Mouse (Mus musculus) kidney, embryonic 16.5 days (tissue): ENCODE measurements around the gene Faiml. TPM values are rescaled to one million over a fixed set of nuclear protein-coding genes. Genes with fewer than 3 reads are reported as not detected.

ENCODE experiments used
- ATAC-seq: fragments of 200-750 bp; cut with Nextera tagmentation; 2 replicates; pipeline ENCODE4 v1.8.0; 2017; ENCODE audit warnings: moderate TSS enrichment; ENCODE audit not compliant: low FRiP score, low TSS enrichment
- H3K27ac ChIP-seq: fragments of 300-500 bp; sonication (generic); 2 replicates; pipeline ENCODE4 v1.5.1; 2014; ENCODE audit warnings: low read length
- H3K27me3 ChIP-seq: fragments of 300-500 bp; sonication (generic); 2 replicates; pipeline ENCODE4 v1.6.1; 2014; ENCODE audit warnings: low read length, control low read depth, mixed read lengths; ENCODE audit not compliant: insufficient read depth
- H3K36me3 ChIP-seq: fragments of 300-500 bp; sonication (generic); 2 replicates; pipeline ENCODE4 v1.6.1; 2014; ENCODE audit warnings: low read length, control low read depth, mixed read lengths; ENCODE audit not compliant: insufficient read depth
- H3K4me1 ChIP-seq: fragments of 300-500 bp; sonication (generic); 2 replicates; pipeline ENCODE4 v1.6.1; 2014; ENCODE audit warnings: low read length, control low read depth, mixed read lengths; ENCODE audit not compliant: insufficient read depth
- H3K4me2 ChIP-seq: fragments of 300-500 bp; sonication (generic); replicated peaks from 2 replicates; pipeline ENCODE4 v1.6.1; 2014; ENCODE audit warnings: low read depth, low read length
- H3K4me3 ChIP-seq: fragments of 300-500 bp; sonication (generic); 2 replicates; pipeline ENCODE4 v1.5.1; 2014; ENCODE audit warnings: mild to moderate bottlenecking, low read length
- H3K9ac ChIP-seq: fragments of 300-500 bp; sonication (generic); replicated peaks from 2 replicates; pipeline ENCODE4 v1.6.1; 2014; ENCODE audit warnings: low read length
- H3K9me3 ChIP-seq: fragments of 300-500 bp; sonication (generic); 2 replicates; pipeline ENCODE4 v1.6.1; 2016; ENCODE audit warnings: low read length, control low read depth
- WGBS: fragments of 180-500 bp; shearing (Covaris S2); extraction: QIAGEN DNeasy Blood & Tissue Kit; methylation state at CpG from one replicate; pipeline ENCODE4 v1.1.7; 2014; 5-methylcytosine and 5-hydroxymethylcytosine counted together
- polyA plus RNA-seq: library from polyadenylated mRNA; unstranded; fragments of >200 nt; fragmentation: Nextera tagmentation; extraction: Ambion mirVana; gene quantifications from 2 replicates; pipeline ENCODE4 v1.2.1, GENCODE M21; 2015

Faiml gene
- polyA plus RNA-seq, 1 experiment from 2014 or later, result not detected

DNA sequence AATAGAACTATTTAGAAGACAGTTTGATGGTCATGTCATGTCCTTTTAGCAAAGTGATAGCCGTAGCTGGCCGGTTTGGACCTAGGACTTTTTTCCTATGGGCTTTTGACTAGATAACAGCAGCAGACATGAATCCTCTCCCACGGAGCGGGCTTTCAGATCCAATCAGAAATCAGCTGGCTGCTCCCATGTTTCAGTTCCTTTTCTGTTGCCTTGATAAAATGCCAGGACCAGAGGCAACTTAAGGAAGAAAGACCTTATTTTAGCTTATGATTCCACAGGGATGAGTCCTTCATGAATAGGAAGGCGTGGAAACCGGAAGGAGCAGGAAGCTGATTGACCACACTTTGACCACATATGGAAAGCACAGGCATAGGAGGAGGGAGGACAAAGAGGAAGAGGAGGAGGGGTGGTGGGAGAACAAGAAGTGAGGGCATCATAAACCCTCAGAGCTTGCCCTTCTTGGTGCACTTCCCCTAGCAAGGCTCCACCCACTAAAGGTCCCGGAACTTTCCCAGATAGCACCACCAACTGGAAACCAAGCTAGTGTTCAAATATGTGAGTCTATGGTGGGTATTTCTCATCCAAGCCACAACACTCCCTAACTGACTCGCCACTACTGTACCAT, 53.9 kb downstream of the Faiml start:
- no peaks in the 10 kb centered on the region for H3K36me3 ChIP-seq
- 78% methylated on average over 8 of the region's 8 CpGs for WGBS
- H3K4me1 ChIP-seq, result no peaks in the 10 kb centered on the region

GRCm38 (mm10) chr9:99182121-99182520, 54.9 kb downstream of the Faiml start:
- H3K4me2 ChIP-seq, result no peak overlapping the region
- no peak overlapping the region for H3K4me3 ChIP-seq
- no peaks in the 10 kb centered on the region for H3K36me3 ChIP-seq
- no peak overlapping the region for H3K9ac ChIP-seq
- no peak for ATAC-seq
- H3K4me1 ChIP-seq, result no peaks in the 10 kb centered on the region
- no peaks in the 10 kb centered on the region for H3K27me3 ChIP-seq
- no peaks in the 10 kb centered on the region for H3K9me3 ChIP-seq
- H3K27ac ChIP-seq, result no peak overlapping the region
- 86% methylated on average over 7 of the region's 7 CpGs for WGBS

More for the DNA sequence above, 53.9 kb downstream of the Faiml start:
- Histone ChIP-seq H3K4me2 (no peak overlapping the region), H3K9ac (no peak overlapping the region), H3K4me3 (no peak overlapping the region), H3K9me3 (no peaks in the 10 kb centered on the region), H3K27ac (no peak overlapping the region), H3K27me3 (no peaks in the 10 kb centered on the region)
- no peak for ATAC-seq

GRCm38 (mm10) chr9:99180272-99180671, 56.8 kb downstream of the Faiml start:
- WGBS, result 68% methylated on average over 8 of the region's 8 CpGs
- ATAC-seq, result no peak
- no peak overlapping the region for H3K27ac ChIP-seq
- H3K36me3 ChIP-seq, result no peaks in the 10 kb centered on the region
- H3K4me1 ChIP-seq, result no peaks in the 10 kb centered on the region
- H3K9ac ChIP-seq, result no peak overlapping the region
- no peaks in the 10 kb centered on the region for H3K9me3 ChIP-seq
- no peak overlapping the region for H3K4me2 ChIP-seq
- no peak overlapping the region for H3K4me3 ChIP-seq
- H3K27me3 ChIP-seq, result no peaks in the 10 kb centered on the region

Other genes with a start within 250 kb of the Faiml start
- 0.10 and 0.22 TPM in 2 replicates for gene Gm1123, start 201.5 kb downstream of the Faiml start, polyA plus RNA-seq
- gene Pik3cb, start 96.6 kb downstream of the Faiml start, polyA plus RNA-seq, result 0.81 and 0.90 TPM in 2 replicates
- 25.5 and 32.2 TPM in 2 replicates for gene Cep70, start 6.1 kb upstream of the Faiml start, polyA plus RNA-seq
- 0.32 and 1.2 TPM in 2 replicates for gene Esyt3, start 121.3 kb upstream of the Faiml start, polyA plus RNA-seq
- gene Mras, start 200.1 kb upstream of the Faiml start, polyA plus RNA-seq, result 10.7 and 15.7 TPM in 2 replicates
- gene Nme9, start 214.2 kb upstream of the Faiml start, polyA plus RNA-seq, result 0.23 TPM in 1 of 2 replicates, not detected in the other